Mouse (Mus musculus): ENCODE data around the gene Gm11627. TPM values are rescaled to one million over a fixed set of nuclear protein-coding genes. Genes with fewer than 3 reads are reported as not detected.

Gm11627 gene
- 7.9 and 10.8 TPM in 2 replicates for polyA plus RNA-seq (2015; fragmentation: Nextera tagmentation; extraction: Ambion mirVana)

DNA sequence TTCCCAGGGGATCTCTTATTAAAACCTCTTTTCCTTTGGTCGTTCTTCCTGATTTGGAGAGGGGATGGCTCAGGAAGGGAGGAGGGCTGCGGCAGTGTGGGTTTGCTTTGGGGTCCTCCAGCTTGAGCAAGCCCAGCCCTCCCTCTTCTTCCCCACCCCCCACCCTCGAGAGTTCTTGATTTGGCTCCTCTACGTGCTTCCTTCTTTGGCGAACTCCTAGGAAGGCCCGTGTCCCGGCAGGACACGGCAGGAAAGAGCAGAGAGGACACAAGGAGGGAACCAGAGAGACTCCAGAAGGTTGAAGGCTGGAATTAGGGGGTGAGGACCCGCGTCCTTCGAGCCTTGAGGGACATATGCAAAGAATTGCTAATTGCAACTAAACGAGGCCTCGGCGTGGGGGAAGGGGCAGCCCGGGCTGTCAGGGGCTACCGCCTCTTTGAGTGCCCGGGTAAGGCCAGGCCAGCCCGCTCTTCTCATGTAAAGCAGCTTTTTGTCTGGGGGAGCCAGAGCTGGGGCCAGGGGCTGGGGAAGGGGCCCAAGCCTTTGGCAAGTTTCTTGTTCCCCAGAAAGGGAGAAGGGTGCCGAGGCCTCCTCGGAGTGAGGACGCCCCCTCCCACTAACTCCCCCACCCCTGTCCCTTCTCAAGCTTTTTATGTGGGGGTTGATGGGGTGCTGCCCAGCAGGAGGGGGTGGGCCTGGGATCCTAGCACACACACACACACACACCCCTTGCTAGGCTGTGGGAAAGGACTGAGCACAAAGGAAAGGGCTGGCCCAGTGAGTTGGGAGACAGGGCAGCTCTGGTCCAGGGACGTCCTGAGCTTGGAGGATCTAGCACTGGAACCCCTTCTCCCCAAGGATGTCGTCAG is at the start of gene Gm11627:
Gm11627 (minus strand) TSS at position 297 of the 869 bp plus-strand sequence.
- peak within 1 kb of the TSS; percentile 45 for H3K4me3 ChIP-seq (ENCODE audit: low read length)
- peak within 1 kb of the TSS; percentile 91 for H3K27ac ChIP-seq (ENCODE audit: low read length)
- peaks cover 35% of the 10 kb centered on the region for H3K4me1 ChIP-seq (ENCODE audit: insufficient read depth, low read length)
- H3K9me3 ChIP-seq (ENCODE audit: low read length) = no peaks in the 10 kb centered on the region
- 9% methylated on average over 23 of the region's 23 CpGs for WGBS
- H3K27me3 ChIP-seq (ENCODE audit: insufficient read depth, low read length) = peaks cover 4% of the 10 kb centered on the region; the same call in 1 of the 2 replicates
- H3K4me2 ChIP-seq (replicated peaks; ENCODE audit: low read depth, low read length) = peak within 1 kb of the TSS; percentile 59
- peak within 1 kb of the TSS; percentile 67 for H3K9ac ChIP-seq (replicated peaks; ENCODE audit: low read length)
- peak; percentile 72 for ATAC-seq (ENCODE audit: low FRiP score, low TSS enrichment)
- no peaks in the 10 kb centered on the region for H3K36me3 ChIP-seq (ENCODE audit: insufficient read depth, low read length)

DNA sequence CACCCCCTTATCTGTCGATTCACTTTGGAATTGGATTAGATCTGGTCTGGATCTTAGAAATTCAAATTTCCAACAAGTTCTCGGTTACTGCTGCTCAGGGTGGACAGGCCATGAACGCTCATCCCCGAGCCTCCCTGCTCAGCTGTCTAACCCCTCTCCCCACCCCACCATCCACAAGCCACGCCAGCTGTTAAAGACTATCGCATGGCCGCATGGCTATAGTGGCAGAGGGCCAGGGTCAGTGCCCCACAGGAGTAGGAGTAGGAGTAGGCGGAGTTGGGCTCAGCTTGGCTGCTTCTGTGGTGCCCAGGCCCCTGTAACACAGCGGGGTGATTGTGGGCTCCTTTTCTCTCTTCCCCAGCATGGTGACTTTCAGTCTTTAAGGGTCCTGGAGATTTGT is 49.3 kb upstream of the Gm11627 start:
- H3K27me3 ChIP-seq (ENCODE audit: insufficient read depth, low read length) = no peaks in the 10 kb centered on the region
- no peak overlapping the region for H3K9ac ChIP-seq (replicated peaks; ENCODE audit: low read length)
- H3K36me3 ChIP-seq (ENCODE audit: insufficient read depth, low read length) = no peaks in the 10 kb centered on the region
- WGBS = 38% methylated on average over 9 of the region's 9 CpGs
- ATAC-seq (ENCODE audit: low FRiP score, low TSS enrichment) = no peak
- H3K4me2 ChIP-seq (replicated peaks; ENCODE audit: low read depth, low read length) = no peak overlapping the region
- no peak overlapping the region for H3K27ac ChIP-seq (ENCODE audit: low read length)
- no peaks in the 10 kb centered on the region for H3K9me3 ChIP-seq (ENCODE audit: low read length)
- H3K4me1 ChIP-seq (ENCODE audit: insufficient read depth, low read length) = peaks cover 56% of the 10 kb centered on the region
- no peak overlapping the region for H3K4me3 ChIP-seq (ENCODE audit: low read length)

DNA sequence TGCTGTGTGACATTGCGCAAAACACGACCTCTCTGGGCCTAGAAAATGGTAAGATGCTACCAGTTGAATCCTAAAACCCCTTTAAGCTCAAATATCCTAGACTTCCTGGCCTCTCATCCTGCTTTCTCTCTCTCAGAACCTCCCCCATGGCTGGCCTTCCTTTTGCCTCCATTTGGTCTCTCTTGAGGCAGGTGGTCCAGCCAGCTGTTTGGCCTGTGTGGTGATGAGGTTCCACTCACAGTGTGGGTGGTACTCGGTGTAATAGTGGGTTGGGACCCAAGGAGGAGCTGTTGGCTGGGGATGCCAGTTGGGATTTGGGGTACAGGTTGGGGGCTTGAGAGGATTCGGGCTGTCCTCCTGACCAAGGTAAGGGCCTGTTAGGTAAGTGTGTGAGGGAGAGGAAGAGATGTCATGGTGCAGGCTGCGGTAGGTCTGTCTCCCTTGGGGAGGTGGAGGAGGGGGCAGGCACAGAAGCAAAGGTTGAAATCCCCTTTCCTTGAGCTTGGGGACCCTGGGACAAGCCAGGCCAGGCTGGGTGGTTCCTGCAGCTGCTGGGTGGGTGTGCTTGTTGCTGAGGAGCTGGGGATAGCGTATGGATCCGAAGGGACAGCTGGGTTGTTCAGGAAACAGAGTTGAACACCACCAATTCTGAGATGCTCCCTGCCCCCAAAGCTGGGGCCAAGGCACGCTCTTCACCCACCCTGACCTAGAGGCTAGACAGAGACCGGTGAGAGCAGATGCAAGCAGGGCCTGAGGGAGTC is 48.1 kb upstream of the Gm11627 start:
- Histone ChIP-seq H3K27me3 (ENCODE audit: insufficient read depth, low read length) (no peaks in the 10 kb centered on the region), H3K36me3 (ENCODE audit: insufficient read depth, low read length) (no peaks in the 10 kb centered on the region), H3K4me2 (replicated peaks; ENCODE audit: low read depth, low read length) (no peak overlapping the region), H3K4me3 (ENCODE audit: low read length) (no peak overlapping the region), H3K27ac (ENCODE audit: low read length) (no peak overlapping the region), H3K4me1 (ENCODE audit: insufficient read depth, low read length) (peaks cover 46% of the 10 kb centered on the region), H3K9me3 (ENCODE audit: low read length) (no peaks in the 10 kb centered on the region), H3K9ac (replicated peaks; ENCODE audit: low read length) (no peak overlapping the region)
- ATAC-seq (ENCODE audit: low FRiP score, low TSS enrichment) = no peak
- WGBS = 75% methylated on average over 9 of the region's 9 CpGs

DNA sequence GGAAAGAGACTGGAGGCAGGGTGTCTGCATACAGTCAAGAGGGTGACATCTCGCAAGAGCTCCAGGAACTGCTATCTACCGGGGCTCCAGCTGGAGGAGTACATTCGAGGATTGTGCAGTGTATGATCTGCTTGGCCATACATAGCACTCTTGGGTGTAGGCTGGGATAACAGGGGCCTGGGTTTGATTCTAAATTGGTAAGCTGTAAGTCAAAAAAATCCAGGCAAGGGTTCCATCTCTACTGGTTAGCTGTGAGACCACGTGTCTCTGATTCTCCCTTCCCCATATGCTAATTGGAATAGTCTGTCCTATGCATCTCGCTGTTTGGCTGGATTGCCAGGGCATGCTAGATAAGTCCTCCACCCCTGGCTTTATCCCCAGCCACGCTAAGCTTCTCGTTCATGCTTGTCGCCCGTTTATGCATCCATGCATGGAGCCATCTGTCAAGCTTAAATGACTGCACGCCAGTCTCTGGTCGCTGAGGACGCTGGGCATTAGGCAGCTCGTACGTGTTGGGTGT is 45.7 kb upstream of the Gm11627 start:
- H3K27ac ChIP-seq (ENCODE audit: low read length) = peak overlapping the region; percentile 87
- peak; percentile 41 for ATAC-seq (ENCODE audit: low FRiP score, low TSS enrichment)
- H3K4me1 ChIP-seq (ENCODE audit: insufficient read depth, low read length) = peaks cover 28% of the 10 kb centered on the region
- H3K9ac ChIP-seq (replicated peaks; ENCODE audit: low read length) = peak overlapping the region; percentile 2; the same call in 1 of the 2 replicates
- no peaks in the 10 kb centered on the region for H3K9me3 ChIP-seq (ENCODE audit: low read length)
- no peak overlapping the region for H3K4me3 ChIP-seq (ENCODE audit: low read length)
- H3K4me2 ChIP-seq (replicated peaks; ENCODE audit: low read depth, low read length) = peak overlapping the region; percentile 41
- 24% methylated on average over 14 of the region's 14 CpGs for WGBS
- no peaks in the 10 kb centered on the region for H3K27me3 ChIP-seq (ENCODE audit: insufficient read depth, low read length)
- H3K36me3 ChIP-seq (ENCODE audit: insufficient read depth, low read length) = no peaks in the 10 kb centered on the region

DNA sequence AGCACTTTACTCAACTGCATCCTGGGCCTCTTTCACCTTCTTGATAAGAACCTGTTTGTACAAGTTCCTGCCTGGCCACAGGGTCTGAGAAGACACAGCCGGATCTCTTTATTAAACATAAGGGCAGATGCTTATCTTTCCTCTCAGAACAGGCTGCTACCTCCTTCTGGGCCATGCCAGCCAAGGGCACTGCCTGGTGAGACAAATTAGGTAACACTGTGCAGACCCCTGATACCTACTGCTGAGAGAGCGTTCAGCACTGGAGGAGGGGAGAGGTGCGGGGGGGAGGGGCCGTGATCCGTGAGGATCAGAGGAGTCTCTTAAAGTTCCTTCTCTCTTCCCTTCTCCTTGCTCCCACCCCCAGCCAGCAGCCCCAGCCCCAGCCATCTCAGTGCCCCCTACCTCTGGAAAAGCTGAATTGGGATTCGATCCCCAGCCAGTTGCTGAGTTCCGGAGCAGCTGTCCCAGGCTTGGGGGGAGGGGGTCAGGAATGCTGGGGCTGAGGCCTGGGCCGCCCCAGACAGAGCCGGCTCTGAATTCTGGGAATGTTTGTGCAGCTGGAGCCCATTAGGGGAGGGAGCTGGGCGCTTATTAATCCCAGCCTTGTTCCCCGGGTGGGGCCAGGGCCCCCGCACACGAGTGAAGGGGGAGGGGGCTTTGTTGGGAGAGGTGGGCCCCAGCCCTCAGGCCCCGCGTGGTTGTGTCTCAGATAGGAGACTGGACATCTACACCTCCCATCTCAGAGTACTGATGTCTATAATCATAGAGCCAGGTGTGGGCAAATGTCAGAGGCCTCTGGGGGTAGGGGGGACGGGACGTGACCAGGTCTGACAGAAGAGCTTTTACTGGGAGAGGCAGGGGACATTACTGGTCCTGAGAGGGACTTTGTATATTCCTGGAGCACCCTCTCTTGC is 44.9 kb upstream of the Gm11627 start:
- WGBS = 9% methylated on average over 17 of the region's 17 CpGs
- Histone ChIP-seq H3K27me3 (ENCODE audit: insufficient read depth, low read length) (no peaks in the 10 kb centered on the region), H3K36me3 (ENCODE audit: insufficient read depth, low read length) (0 out of 2 replicates have a peak, but pooled peaks cover 2% of the 10 kb centered on the region), H3K4me1 (ENCODE audit: insufficient read depth, low read length) (peaks cover 28% of the 10 kb centered on the region), H3K9me3 (ENCODE audit: low read length) (peaks cover 4% of the 10 kb centered on the region; the same call in 1 of the 2 replicates), H3K27ac (ENCODE audit: low read length) (peak overlapping the region; percentile 87), H3K9ac (replicated peaks; ENCODE audit: low read length) (peak overlapping the region; percentile 34), H3K4me2 (replicated peaks; ENCODE audit: low read depth, low read length) (peak overlapping the region; percentile 41), H3K4me3 (ENCODE audit: low read length) (peak overlapping the region; percentile 22)
- ATAC-seq (ENCODE audit: low FRiP score, low TSS enrichment) = peak; percentile 90

DNA sequence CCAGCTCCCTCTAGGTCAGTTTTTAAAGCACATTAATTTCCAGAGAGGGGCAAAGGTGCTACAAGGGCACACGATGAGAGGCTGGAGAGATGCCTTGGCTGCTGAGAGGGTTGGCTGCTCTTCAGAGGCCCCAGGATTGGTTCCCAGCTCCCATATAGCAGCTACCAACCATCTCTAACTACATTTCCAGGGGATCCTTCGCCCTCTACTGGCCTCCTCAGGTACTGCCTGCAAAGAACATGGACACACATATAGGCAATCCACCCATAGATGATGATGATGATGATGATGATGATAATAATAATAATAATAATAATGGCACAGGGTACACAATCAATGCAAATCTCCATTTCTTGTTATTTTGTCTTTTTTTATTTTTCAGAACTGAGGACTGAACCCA is 40.2 kb upstream of the Gm11627 start:
- Histone ChIP-seq H3K9ac (replicated peaks; ENCODE audit: low read length) (no peak overlapping the region), H3K9me3 (ENCODE audit: low read length) (peaks cover 6% of the 10 kb centered on the region; the same call in 1 of the 2 replicates), H3K4me2 (replicated peaks; ENCODE audit: low read depth, low read length) (no peak overlapping the region), H3K27ac (ENCODE audit: low read length) (no peak overlapping the region), H3K4me3 (ENCODE audit: low read length) (no peak overlapping the region), H3K4me1 (ENCODE audit: insufficient read depth, low read length) (peaks cover 11% of the 10 kb centered on the region), H3K27me3 (ENCODE audit: insufficient read depth, low read length) (no peaks in the 10 kb centered on the region), H3K36me3 (ENCODE audit: insufficient read depth, low read length) (0 out of 2 replicates have a peak, but pooled peaks cover 2% of the 10 kb centered on the region)
- no peak for ATAC-seq (ENCODE audit: low FRiP score, low TSS enrichment)
- 73% methylated on average over 2 of the region's 2 CpGs for WGBS

DNA sequence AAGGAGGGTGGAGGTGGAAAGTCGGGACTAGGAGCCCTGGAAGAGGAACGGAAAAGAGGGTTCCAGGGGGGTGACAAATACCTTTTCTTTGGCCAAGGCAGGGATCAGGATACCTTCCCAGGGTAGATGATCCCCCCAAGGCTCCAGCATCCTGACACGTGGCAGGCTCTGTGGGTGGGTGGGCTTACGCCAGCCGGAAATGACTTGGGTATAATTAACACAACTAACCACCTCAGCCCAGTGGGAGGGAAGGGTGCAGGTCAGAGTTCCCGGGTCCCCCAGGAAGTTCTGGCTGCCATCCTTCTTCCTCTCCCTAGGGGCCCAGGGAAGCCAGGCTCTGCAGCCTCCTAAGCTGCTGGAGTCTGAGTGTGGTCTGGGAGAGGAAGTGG is 32.0 kb upstream of the Gm11627 start:
- Histone ChIP-seq H3K4me2 (replicated peaks; ENCODE audit: low read depth, low read length) (no peak overlapping the region), H3K27me3 (ENCODE audit: insufficient read depth, low read length) (no peaks in the 10 kb centered on the region), H3K9me3 (ENCODE audit: low read length) (no peaks in the 10 kb centered on the region), H3K27ac (ENCODE audit: low read length) (peak overlapping the region; percentile 26), H3K36me3 (ENCODE audit: insufficient read depth, low read length) (no peaks in the 10 kb centered on the region), H3K9ac (replicated peaks; ENCODE audit: low read length) (peak overlapping the region; percentile 31), H3K4me3 (ENCODE audit: low read length) (no peak overlapping the region), H3K4me1 (ENCODE audit: insufficient read depth, low read length) (peaks cover 40% of the 10 kb centered on the region)
- 0 out of 2 replicates have a peak, but pooled peaks have one; percentile 31 for ATAC-seq (ENCODE audit: low FRiP score, low TSS enrichment)
- 16% methylated on average over 6 of the region's 6 CpGs for WGBS

DNA sequence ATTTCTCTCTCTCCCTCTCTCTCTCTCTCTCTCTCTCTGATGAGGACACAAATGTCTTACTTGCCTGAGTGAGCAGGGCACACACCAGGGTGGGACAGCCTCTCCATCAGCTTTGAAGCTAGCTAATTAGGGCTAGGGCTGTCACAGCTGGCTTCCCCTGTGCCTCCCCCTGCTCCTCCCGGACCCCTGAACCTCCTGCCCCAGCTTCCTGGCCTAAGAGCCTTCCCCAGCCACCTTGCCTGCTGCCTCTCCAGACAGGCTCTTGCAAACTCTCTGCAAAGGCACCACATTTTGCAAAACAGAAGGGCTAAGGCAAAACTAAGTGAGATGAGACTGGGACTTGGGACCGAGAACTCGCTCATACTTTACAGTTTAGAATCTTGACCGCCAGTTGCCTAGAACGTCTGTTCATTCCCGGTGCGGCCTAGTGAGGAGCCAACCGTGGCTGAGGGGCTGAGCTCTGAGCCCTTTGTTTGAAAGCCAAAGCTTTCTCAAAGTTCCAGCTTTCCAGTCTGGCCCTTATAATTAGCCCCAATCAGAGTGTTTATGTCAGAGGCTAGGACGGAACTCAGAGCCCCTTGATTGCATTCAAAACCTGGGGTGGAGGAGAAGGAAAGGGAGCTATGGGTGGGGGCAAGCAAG is 31.5 kb upstream of the Gm11627 start:
- Histone ChIP-seq H3K9ac (replicated peaks; ENCODE audit: low read length) (peak overlapping the region; percentile 31), H3K4me2 (replicated peaks; ENCODE audit: low read depth, low read length) (peak overlapping the region; percentile 13; the same call in 1 of the 2 replicates)

More for the DNA sequence above, 31.5 kb upstream of the Gm11627 start:
- Histone ChIP-seq H3K36me3 (ENCODE audit: insufficient read depth, low read length) (no peaks in the 10 kb centered on the region), H3K4me3 (ENCODE audit: low read length) (no peak overlapping the region), H3K27ac (ENCODE audit: low read length) (peak overlapping the region; percentile 26), H3K27me3 (ENCODE audit: insufficient read depth, low read length) (no peaks in the 10 kb centered on the region), H3K9me3 (ENCODE audit: low read length) (no peaks in the 10 kb centered on the region), H3K4me1 (ENCODE audit: insufficient read depth, low read length) (peaks cover 45% of the 10 kb centered on the region)
- WGBS = 12% methylated on average over 9 of the region's 9 CpGs
- ATAC-seq (ENCODE audit: low FRiP score, low TSS enrichment) = peak; percentile 82
